Mouse (Mus musculus) macrophage (primary cell): ENCODE measurements around the gene Anapc13. TPM values are rescaled to one million over a fixed set of nuclear protein-coding genes. Genes with fewer than 3 reads are reported as not detected.

ENCODE experiments used
- H3K27ac ChIP-seq: fragments of 350-480 bp; formaldehyde crosslinking; 2 replicates; pipeline ENCODE4 v1.9.0; 2021
- H3K36me3 ChIP-seq: fragments of 350-480 bp; formaldehyde crosslinking; 2 replicates; pipeline ENCODE4 v1.9.0; 2021; ENCODE audit errors: inconsistent target
- H3K4me3 ChIP-seq: fragments of 350-480 bp; formaldehyde crosslinking; 2 replicates; pipeline ENCODE4 v1.9.0; 2021; ENCODE audit errors: inconsistent target
- H3K79me2 ChIP-seq: fragments of 350-480 bp; formaldehyde crosslinking; 2 replicates; pipeline ENCODE4 v1.9.0; 2021; ENCODE audit errors: inconsistent target
- WGBS: methylation state at CpG from one replicate; pipeline ENCODE4 v1.1.7; 2026; ENCODE audit warnings: inconsistent platforms; ENCODE audit not compliant: missing documents; 5-methylcytosine and 5-hydroxymethylcytosine counted together
- polyA plus RNA-seq: library from polyadenylated mRNA; stranded (reverse); fragments of 250-400 nt; gene quantifications from 3 replicates; pipeline ENCODE4 v1.2.4, GENCODE M21; 2018; ENCODE audit warnings: inconsistent platforms

The Anapc13 gene
- polyA plus RNA-seq, 1 experiment from 2014 or later = 97.9 TPM

DNA sequence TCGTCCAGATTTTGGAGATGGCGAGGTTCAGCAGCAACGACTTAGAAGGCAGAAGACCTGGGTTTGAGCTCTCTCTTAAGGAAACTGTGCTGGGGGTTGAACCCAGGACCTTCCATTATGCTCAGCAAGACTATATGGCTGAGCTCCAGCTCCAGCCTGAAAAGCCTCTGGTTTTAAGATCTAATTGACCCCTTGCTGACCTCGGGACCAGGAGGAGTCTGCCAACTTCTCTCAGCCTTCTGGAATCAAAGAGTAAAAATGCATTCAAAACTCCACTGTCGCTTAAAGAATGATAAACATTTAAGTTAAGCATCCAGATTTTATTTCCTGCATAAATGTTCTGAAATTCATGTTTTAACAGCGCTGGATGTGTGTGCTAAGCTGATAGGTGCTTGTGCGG, 12.9 kb downstream of the Anapc13 start:
- peaks cover 7% of the 10 kb centered on the region; the same call in 1 of the 2 replicates for H3K36me3 ChIP-seq
- no peaks in the 10 kb centered on the region for H3K79me2 ChIP-seq
- no peak overlapping the region for H3K27ac ChIP-seq
- no peak overlapping the region for H3K4me3 ChIP-seq
- 88% methylated on average over 7 of the region's 7 CpGs for WGBS

DNA sequence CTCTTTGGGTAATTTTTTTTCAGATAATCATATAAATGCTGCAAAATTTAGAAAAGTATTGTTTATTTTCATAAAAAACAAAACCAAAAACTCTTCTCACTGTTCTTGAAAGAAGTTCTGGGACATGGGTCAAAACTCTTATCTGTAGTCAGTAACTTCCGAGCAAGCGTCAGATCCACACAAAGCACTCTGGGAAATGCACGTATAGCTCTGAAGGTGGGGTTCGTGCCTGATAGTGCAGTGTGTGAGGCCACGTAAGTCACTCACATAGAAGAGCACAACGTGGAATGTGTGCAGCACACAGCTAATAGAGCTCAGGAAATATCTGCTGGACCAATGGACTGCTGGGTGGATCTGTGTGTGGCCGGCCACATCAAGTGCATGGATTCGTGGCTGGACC, 13.4 kb downstream of the Anapc13 start:
- WGBS = 95% methylated on average over 8 of the region's 8 CpGs
- H3K36me3 ChIP-seq = 0 out of 2 replicates have a peak, but pooled peaks cover 2% of the 10 kb centered on the region
- no peak overlapping the region for H3K4me3 ChIP-seq
- H3K27ac ChIP-seq = no peak overlapping the region
- H3K79me2 ChIP-seq = no peaks in the 10 kb centered on the region

DNA sequence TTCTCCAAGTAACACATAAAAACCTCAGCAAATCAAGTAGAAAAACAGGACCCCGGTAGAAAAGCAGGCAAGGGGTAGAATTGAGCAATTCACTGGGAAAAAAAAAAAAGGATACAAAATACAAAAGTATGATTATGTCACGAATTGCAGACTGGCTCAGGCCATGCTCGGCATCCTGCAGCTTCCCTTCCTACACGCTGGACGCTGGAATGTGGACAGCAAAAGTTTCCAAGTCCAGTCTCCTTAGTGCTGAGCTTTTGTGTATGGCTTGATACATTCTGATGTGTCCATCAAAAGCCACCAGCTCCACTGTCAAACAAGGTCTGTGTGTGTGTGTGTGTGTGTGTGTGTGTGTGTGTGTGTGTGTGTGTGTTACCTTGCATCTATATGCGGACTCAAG, 15.4 kb downstream of the Anapc13 start:
- Histone ChIP-seq H3K79me2 (no peaks in the 10 kb centered on the region), H3K36me3 (no peaks in the 10 kb centered on the region), H3K27ac (no peak overlapping the region), H3K4me3 (no peak overlapping the region)
- 86% methylated on average over 5 of the region's 6 CpGs for WGBS

GRCm38 (mm10) chr9:102643071-102643485, 17.0 kb downstream of the Anapc13 start:
- no peak overlapping the region for H3K27ac ChIP-seq
- no peaks in the 10 kb centered on the region for H3K79me2 ChIP-seq
- H3K4me3 ChIP-seq = no peak overlapping the region
- 71% methylated on average over 8 of the region's 8 CpGs for WGBS
- H3K36me3 ChIP-seq = no peaks in the 10 kb centered on the region

DNA sequence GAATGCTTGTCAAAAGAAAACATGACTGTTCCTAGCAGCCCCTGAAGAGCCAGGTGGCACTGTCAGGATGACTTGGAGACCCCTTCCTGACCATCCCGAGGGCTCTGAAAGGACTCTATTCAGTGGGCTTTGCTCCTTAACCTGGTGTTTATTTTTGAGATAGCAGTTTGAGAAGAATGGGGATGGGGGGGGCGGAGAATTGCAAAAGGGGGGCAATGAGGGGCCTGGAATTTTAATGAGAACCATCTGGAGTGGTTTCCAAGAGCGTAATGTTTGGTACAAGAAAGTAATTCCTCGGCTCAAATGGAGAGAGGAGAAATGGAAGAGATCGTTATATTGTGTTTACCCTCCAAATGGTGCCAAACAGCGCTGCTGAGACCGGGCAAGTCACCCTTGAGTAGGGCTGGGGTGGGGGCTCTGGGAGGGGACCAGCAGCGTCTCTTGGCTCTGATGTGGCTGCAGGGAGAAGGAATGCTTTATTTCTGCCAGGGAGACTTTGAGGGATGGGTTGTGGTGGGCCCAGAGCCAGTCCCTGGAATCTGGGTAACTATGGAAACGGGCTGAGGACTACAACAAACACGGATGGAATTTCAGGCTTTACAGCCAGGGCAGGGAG, 17.5 kb downstream of the Anapc13 start:
- Histone ChIP-seq H3K4me3 (no peak overlapping the region), H3K27ac (no peak overlapping the region), H3K36me3 (no peaks in the 10 kb centered on the region), H3K79me2 (no peaks in the 10 kb centered on the region)
- 69% methylated on average over 10 of the region's 10 CpGs for WGBS

DNA sequence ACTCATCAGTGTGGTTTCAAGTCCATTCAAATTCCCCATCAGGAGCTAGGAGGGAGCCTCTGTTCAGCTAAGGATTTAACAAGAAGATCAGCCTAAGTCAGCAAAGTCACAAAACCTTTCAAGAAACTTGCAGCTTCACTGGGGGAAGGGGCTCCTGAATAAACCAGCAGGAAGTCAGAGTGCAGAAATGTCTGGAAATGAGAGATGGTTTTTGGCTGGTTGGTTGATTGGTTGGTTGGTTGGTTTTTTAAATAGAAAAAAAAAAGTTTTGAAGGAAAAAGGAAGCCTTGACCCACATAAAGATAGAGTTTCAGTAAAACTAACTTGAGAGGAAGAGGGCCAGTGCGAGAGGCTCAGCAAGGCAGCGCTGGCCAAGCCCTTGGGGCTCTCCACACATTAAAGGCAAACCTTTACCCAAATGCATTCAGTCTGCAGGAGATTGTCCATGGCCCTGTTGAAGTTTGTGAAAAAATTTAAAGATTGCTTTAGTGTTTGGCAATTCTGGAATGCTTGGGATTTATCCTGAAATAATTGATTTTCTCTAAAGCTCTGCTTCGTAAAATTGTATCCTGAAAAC, 19.1 kb downstream of the Anapc13 start:
- 78% methylated on average over 3 of the region's 3 CpGs for WGBS
- no peaks in the 10 kb centered on the region for H3K36me3 ChIP-seq
- no peak overlapping the region for H3K27ac ChIP-seq
- H3K4me3 ChIP-seq = no peak overlapping the region
- no peaks in the 10 kb centered on the region for H3K79me2 ChIP-seq

DNA sequence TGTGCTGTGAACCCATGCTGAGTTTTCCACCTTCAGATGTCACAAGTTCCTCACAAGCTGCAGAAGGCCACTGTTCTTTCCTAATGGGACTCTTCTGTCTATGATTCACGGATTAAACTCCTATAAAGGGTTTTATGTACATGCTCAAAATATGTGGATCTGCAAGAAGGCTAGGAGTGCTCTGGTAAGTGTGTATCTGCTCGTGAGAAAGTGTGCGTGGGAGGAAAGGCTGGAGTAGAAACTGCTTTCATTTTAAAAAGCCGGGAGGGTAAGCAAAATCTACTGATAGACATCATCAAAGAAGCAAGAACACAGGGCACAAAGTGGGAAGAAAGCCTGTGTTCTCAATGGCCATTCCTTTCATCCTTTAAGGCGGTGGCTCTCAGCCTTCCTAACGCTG, 20.9 kb downstream of the Anapc13 start:
- no peak overlapping the region for H3K4me3 ChIP-seq
- H3K36me3 ChIP-seq = no peaks in the 10 kb centered on the region
- 85% methylated on average over 6 of the region's 6 CpGs for WGBS

GRCm38 (mm10) chr9:102649917-102650527, 23.9 kb downstream of the Anapc13 start:
- 91% methylated on average over 17 of the region's 17 CpGs for WGBS
- H3K27ac ChIP-seq = no peak overlapping the region
- H3K4me3 ChIP-seq = no peak overlapping the region
- H3K36me3 ChIP-seq = no peaks in the 10 kb centered on the region
- no peaks in the 10 kb centered on the region for H3K79me2 ChIP-seq

More for the DNA sequence above, 20.9 kb downstream of the Anapc13 start:
- no peaks in the 10 kb centered on the region for H3K79me2 ChIP-seq
- H3K27ac ChIP-seq = no peak overlapping the region

GRCm38 (mm10) chr9:102650637-102651036, 24.5 kb downstream of the Anapc13 start:
- H3K36me3 ChIP-seq = no peaks in the 10 kb centered on the region
- no peak overlapping the region for H3K4me3 ChIP-seq
- WGBS = 70% methylated on average over 7 of the region's 7 CpGs
- H3K27ac ChIP-seq = no peak overlapping the region
- no peaks in the 10 kb centered on the region for H3K79me2 ChIP-seq

DNA sequence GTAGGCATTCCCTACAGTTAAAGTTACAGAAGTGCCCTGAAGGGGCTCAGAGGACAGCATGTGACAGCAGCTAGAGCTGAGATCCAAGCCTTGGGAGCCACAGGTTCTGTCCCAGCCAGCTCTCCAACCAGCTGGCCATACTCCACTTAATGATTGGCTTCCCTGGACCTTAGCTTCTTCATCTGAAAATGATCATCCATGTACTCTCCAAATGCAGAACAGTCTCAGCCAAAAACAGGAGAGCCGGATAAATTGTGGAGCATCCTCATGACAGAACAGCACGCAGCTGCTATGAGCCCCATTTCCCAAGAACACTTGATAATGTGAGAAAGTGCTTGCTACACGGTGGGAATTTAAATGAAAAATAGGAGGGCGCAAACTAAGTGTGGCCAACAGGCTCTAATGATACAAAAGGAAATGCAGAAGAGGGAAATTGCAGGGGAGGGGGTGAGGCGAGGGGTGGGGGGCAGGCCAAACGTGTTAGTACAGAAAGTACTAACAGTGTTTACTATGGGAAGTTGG, 25.2 kb downstream of the Anapc13 start:
- Histone ChIP-seq H3K36me3 (no peaks in the 10 kb centered on the region), H3K27ac (no peak overlapping the region), H3K4me3 (no peak overlapping the region), H3K79me2 (no peaks in the 10 kb centered on the region)
- 58% methylated on average over 6 of the region's 6 CpGs for WGBS

- WGBS = 52% methylated on average over 8 of the region's 8 CpGs
- no peaks in the 10 kb centered on the region for H3K79me2 ChIP-seq
- no peaks in the 10 kb centered on the region for H3K36me3 ChIP-seq
- H3K4me3 ChIP-seq = no peak overlapping the region
- H3K27ac ChIP-seq = no peak overlapping the region
These were observed 30.4 kb downstream of the Anapc13 start for GRCm38 (mm10) chr9:102656355-102657095.

- H3K36me3 ChIP-seq = no peaks in the 10 kb centered on the region
- no peak overlapping the region for H3K27ac ChIP-seq
- H3K4me3 ChIP-seq = no peak overlapping the region
- no peaks in the 10 kb centered on the region for H3K79me2 ChIP-seq
- 83% methylated on average over 6 of the region's 6 CpGs for WGBS
These were observed 42.0 kb downstream of the Anapc13 start for GRCm38 (mm10) chr9:102668115-102668514.

DNA sequence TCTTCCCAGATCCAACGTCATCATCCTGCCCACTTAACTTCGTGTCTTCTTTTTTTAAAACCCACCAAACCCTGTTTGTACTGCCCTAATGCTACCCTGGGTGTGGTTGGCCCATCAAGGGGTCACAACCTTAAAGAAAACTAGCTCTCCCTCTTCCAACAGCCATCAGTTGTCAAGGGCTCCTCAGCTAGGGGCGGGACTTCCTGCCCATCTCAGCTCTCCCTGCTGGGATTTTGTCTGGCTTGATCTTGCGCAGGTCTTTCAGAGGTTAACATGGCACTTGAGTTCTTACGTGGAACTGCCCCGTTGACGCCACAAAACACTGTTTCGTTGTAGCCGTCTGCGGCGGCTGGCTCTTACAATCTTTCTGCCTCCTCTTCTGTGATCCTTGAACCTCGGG, 42.8 kb downstream of the Anapc13 start:
- Histone ChIP-seq H3K4me3 (no peak overlapping the region), H3K27ac (no peak overlapping the region), H3K79me2 (no peaks in the 10 kb centered on the region), H3K36me3 (no peaks in the 10 kb centered on the region)
- 84% methylated on average over 11 of the region's 12 CpGs for WGBS

DNA sequence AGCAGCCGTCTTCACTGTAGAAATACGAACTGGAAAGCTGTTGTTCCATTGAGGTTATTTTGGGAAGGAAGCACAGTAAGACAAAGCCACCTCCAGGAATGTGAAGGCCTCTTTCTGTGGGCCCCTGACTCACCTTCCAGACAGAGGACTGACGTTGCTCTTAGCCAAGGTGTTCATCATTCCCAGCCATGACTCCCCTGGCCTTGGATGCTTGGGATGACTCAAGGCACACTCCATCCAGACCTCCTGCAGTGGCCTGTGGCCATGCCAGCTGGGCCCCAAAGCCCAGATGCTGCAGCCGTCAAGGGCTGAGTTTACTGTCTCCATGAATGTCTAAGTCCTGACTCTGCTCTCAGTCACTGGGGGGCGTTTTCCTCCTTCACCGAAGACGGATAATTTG, 47.3 kb downstream of the Anapc13 start:
- WGBS = 91% methylated on average over 7 of the region's 7 CpGs
- no peak overlapping the region for H3K27ac ChIP-seq

GRCm38 (mm10) chr9:102675922-102676321, 49.8 kb downstream of the Anapc13 start:
- 90% methylated on average over 5 of the region's 5 CpGs for WGBS

More for the DNA sequence above, 47.3 kb downstream of the Anapc13 start:
- Histone ChIP-seq H3K79me2 (no peaks in the 10 kb centered on the region), H3K36me3 (no peaks in the 10 kb centered on the region), H3K4me3 (no peak overlapping the region)

More at GRCm38 (mm10) chr9:102675922-102676321, 49.8 kb downstream of the Anapc13 start:
- Histone ChIP-seq H3K27ac (no peak overlapping the region), H3K79me2 (no peaks in the 10 kb centered on the region), H3K4me3 (no peak overlapping the region), H3K36me3 (no peaks in the 10 kb centered on the region)
